Mouse (Mus musculus): ENCODE data around the gene Cog7. TPM values are rescaled to one million over a fixed set of nuclear protein-coding genes. Genes with fewer than 3 reads are reported as not detected.
A peak's percentile ranks its signal among the peaks of the same experiment; 100 is the strongest.

The Cog7 gene
- total RNA-seq, 2 experiments from 2014 or later: 32.7 to 33.9 TPM

DNA sequence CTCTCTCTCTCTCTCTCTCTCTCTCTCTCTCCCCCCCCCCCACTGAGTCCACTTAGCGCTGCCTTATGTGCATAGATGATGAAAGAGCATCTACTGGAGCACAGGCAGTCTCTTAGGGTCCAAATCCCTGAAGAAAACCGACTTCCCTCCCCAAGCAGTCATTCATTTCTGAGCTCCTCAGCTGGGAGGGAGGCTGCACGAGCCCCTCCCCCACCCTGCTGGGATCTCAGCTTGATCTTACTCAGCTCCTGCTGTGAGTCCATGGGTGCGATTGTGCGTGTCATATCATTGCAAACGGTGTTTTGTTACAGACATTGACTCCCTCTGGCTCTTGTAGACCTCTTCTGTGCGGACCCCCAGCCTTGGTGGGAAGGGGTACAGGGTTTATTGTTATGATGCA is 81.6 kb downstream of the Cog7 start:
- DNase-seq (ENCODE audit: low spot score in 2 of 2): no peak

DNA sequence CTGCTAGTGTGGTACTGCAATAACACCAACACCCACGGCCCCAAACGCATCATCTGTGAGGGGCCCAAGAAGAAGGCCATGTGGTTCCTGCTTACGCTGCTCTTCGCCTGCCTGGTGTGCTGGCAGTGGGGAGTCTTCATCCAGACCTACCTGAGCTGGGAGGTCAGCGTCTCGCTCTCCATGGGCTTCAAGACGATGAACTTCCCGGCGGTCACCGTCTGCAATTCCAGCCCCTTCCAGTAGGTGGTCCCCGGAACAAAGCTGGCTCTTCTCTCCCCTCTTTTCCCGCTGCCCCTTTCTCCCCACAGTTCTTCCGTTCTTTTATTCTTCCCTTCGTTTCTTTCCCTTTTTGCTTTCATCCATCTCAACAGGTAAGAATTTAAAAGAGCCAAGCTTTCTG is 82.2 kb downstream of the Cog7 start:
- DNase-seq (ENCODE audit: low spot score in 2 of 2): no peak

- no peak for DNase-seq (ENCODE audit: low spot score in 2 of 2)
These were observed 84.8 kb downstream of the Cog7 start for GRCm38 (mm10) chr7:121896689-121897088.

- no peak for DNase-seq (ENCODE audit: low spot score in 2 of 2)
These were observed 90.7 kb downstream of the Cog7 start for GRCm38 (mm10) chr7:121890636-121891360.

- no peak for DNase-seq (ENCODE audit: low spot score in 2 of 2)
These were observed 101.3 kb downstream of the Cog7 start for GRCm38 (mm10) chr7:121880246-121880645.

- DNase-seq (ENCODE audit: low spot score in 2 of 2): no peak
These were observed 106.7 kb downstream of the Cog7 start for GRCm38 (mm10) chr7:121874784-121875183.

GRCm38 (mm10) chr7:121873998-121874397 is 107.5 kb downstream of the Cog7 start:
- no peak for DNase-seq (ENCODE audit: low spot score in 2 of 2)

DNA sequence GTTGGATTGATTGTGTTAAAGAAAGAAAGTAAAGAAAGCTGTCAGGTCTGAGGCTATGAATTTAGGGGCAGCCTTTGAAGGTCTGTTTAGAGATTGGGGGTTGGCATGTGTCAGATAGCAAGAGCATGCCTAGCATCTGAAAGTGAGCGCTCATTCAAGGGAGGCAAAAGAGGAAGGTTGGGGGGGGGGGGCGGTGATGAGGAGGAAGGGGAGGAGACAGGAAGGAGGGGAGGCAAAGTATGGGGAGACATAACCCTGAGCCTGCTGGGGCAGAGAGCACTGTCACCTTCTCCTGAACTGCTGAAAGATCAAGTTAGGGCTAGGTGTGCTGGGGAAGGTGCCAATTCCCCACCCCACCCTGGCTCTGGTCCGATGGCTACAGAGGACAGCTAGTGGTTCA is 109.9 kb downstream of the Cog7 start:
- no peak for DNase-seq (ENCODE audit: low spot score in 2 of 2)

GRCm38 (mm10) chr7:121864858-121865585 is 116.5 kb downstream of the Cog7 start, which contains the start of gene Scnn1b:
TSS of gene Scnn1b (plus strand) at chr7:121865038.
- no peak for DNase-seq (ENCODE audit: low spot score in 2 of 2)

DNA sequence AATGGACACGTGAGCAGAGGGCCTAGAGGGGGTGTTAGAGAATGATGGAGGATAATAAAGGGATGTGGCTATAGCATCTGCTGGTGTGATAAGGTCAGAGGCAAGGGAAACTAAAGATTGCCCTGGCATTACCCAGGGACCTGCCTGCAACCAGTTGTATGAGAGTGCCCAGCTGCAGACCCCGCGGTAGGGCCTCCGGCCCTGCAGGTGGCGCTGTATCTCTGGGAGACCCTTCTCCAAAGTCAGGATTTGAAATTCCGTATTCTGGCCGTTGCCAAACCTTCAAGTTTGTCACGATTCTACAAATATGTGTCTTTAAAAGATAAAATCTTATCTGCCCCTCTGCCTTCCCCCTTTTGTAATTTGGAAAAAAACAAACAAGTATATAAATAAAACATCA is 122.6 kb downstream of the Cog7 start:
- no peak for DNase-seq (ENCODE audit: low spot score in 2 of 2)

GRCm38 (mm10) chr7:121857177-121857884 is 124.2 kb downstream of the Cog7 start:
- no peak for DNase-seq (ENCODE audit: low spot score in 2 of 2)

DNA sequence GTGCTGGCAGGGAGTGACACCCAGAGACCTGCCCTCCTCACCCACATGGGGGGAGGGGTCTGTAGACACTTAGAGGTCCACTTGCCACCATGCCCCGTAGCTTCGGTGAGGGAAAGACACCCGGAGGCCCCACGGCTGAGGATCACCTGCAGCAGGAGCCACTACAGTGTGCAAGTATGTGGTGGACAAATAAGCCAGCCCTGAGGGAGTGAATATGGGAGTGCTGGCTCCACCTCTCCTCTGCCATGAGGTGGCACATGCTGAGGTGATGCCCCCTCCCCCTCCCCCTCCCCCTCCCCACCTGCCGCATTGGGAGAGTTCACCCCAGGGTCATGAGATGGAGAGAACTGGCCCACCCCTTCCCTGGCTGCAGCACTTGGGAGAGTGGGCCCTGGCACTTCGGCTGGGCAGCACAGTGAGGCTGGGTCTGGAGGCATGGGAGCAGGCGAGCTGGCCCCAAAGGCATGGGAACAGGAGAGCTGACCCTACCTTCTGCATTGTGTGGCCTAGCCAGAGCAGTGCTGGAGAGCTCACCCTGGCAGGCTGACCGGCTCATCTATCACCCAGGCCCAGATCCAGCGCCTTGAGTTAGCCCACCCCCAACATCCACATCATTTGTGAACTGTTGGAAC is 132.9 kb downstream of the Cog7 start:
- DNase-seq (ENCODE audit: low spot score in 2 of 2): no peak

DNA sequence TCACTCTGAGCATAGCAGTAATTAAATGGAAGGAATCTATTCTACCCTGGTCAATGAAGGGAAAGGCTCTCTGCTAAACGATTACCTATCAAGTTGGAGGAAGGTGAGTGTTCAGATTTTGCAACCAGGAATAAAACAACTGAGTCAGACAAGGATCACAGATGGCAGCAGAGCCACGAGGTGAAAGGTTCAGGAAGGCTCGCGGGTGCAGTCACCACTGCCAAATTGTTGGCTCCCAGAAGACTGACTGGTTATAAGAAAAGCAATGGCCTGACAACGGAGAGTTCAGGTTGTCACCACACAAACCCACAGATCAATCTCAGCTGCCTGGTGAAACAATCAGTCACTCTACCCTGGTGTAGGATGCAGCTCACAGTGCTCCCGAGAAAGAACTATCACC is 135.5 kb downstream of the Cog7 start:
- DNase-seq (ENCODE audit: low spot score in 2 of 2): no peak

- no peak for DNase-seq (ENCODE audit: low spot score in 2 of 2)
These were observed 139.3 kb downstream of the Cog7 start for GRCm38 (mm10) chr7:121842234-121842633.

GRCm38 (mm10) chr7:121840810-121841209 is 140.7 kb downstream of the Cog7 start:
- peak; percentile 49 to 59 for DNase-seq (ENCODE audit: low spot score in 2 of 2)

DNA sequence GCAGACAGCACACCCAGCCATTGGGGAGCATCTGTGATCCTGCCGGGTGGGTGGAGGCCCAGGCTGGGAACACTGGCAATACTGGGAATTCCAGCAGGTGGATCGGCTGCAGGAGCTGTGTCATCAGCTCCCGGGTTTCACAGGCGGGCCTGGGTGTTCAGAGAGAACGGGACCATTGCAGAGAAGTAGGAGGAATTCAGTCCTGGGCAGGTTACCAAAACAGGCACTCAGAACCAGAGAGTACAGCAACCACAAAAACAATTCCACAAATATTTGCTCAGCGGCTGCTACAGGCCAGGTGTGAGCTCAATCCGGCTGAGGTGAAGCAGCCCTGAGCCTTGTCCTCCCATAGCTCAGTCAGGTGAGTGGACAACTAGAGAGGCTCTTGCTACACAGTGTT is 144.7 kb downstream of the Cog7 start:
- DNase-seq (ENCODE audit: low spot score in 2 of 2): peak in 1 of 2 experiments; percentile 45

DNA sequence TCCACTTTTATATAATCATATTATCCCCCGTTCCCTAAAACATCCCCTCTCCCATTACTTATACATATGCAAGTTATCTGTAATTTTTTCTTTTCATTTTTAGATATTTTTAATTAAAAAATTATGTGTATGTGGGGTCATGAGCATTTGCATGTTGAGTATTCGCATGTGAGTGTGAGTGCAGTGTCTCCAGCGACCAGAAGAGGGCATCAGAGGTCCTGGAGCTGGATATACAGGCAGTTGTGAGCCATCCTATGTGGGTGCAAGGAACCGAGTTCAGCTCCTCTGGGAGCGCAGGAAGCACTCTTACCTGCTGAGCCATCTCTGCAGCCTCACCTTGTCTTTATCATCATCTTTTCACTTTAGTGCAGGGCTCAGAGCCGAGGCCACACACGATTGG is 146.1 kb downstream of the Cog7 start:
- DNase-seq (ENCODE audit: low spot score in 2 of 2): no peak

Data from layer of hippocampus, postnatal 14 days (tissue).